Comparison of ENCODE assay signal across 8 mouse cellular contexts in genomic region chr12:104617111-104617725, GRCm38 (mm10).
DNase-seq lines count a peak whose midpoint lies in the region; ATAC-seq and TF ChIP-seq lines count a peak whose summit lies in the region.

No protein-coding gene starts in this region.

- no peaks in the 10 kb centered on the region for H3K27me3 ChIP-seq in kidney, postnatal 0 days (ENCODE audit: insufficient read depth, low read length)
- no peaks in the 10 kb centered on the region for H3K27me3 ChIP-seq in limb, embryonic 14.5 days (ENCODE audit: control insufficient read depth, insufficient read depth, low read length)

- H3K36me3 ChIP-seq in kidney, postnatal 0 days (ENCODE audit: insufficient read depth, low read length), result no peaks in the 10 kb centered on the region
- H3K36me3 ChIP-seq in limb, embryonic 14.5 days (ENCODE audit: control insufficient read depth, insufficient read depth, low read length), result no peaks in the 10 kb centered on the region

- no peak for TF ChIP-seq CTCF in kidney, postnatal 0 days (IDR thresholded peaks at IDR 0.05; ENCODE audit: low read depth)
- no peak for TF ChIP-seq CTCF in olfactory bulb, adult 2 months (IDR thresholded peaks at IDR 0.05; ENCODE audit: insufficient read depth, low read depth, low read length)

- no peak overlapping the region for H3K27ac ChIP-seq in kidney, postnatal 0 days
- no peak overlapping the region for H3K27ac ChIP-seq in limb, embryonic 14.5 days (replicated peaks; ENCODE audit: low read depth, low read length)
- H3K27ac ChIP-seq in olfactory bulb, adult 2 months (ENCODE audit: insufficient read depth, low read depth, low read length), result no peak overlapping the region

- no peaks in the 10 kb centered on the region for H3K4me1 ChIP-seq in kidney, postnatal 0 days (replicated peaks; ENCODE audit: insufficient read depth, low read length)
- H3K4me1 ChIP-seq in limb, embryonic 14.5 days (ENCODE audit: control insufficient read depth, insufficient read depth, low read length), result no peaks in the 10 kb centered on the region
- H3K4me1 ChIP-seq in olfactory bulb, adult 2 months (ENCODE audit: control insufficient read depth, insufficient read depth, low read length), result no peaks in the 10 kb centered on the region

- peak; percentile 65; the same call in 1 of the 2 replicates for ATAC-seq in kidney, postnatal 0 days (replicated peaks; ENCODE audit: low FRiP score, low read depth)
- ATAC-seq in limb, embryonic 14.5 days (ENCODE audit: low FRiP score, low read depth), result peak; percentile 72; the same call in 1 of the 2 replicates
- no peak for ATAC-seq in erythroblast, adult 5-6 weeks (replicated peaks; ENCODE audit: low FRiP score, poor library complexity, severe bottlenecking)

- H3K9ac ChIP-seq in kidney, postnatal 0 days (ENCODE audit: low read depth, low read length), result no peak overlapping the region
- H3K9ac ChIP-seq in limb, embryonic 14.5 days (ENCODE audit: low read depth, low read length, severe bottlenecking), result peak overlapping the region; percentile 31; the same call in 1 of the 2 replicates

- H3K4me2 ChIP-seq in kidney, postnatal 0 days (ENCODE audit: low read length), result peak overlapping the region; percentile 41
- peak overlapping the region; percentile 29 for H3K4me2 ChIP-seq in limb, embryonic 14.5 days (replicated peaks; ENCODE audit: low read depth, low read length, severe bottlenecking)

- DNase-seq in NIH3T3 (ENCODE audit: low read depth) (peak; percentile 17), adipocyte (ENCODE audit: low spot score) (no peak)
- DNase-seq in c-Kit-positive CD71-positive TER-119-positive erythroid progenitor cells, embryonic 14.5 days (ENCODE audit: low spot score), result peak; percentile 1
- peak; percentile 54 to 74 for DNase-seq in frontal cortex, adult 2 months (ENCODE audit: extremely low spot score in 1 of 2, low spot score in 1 of 2)
- DNase-seq in kidney, postnatal 0 days (ENCODE audit: low spot score), result peak; percentile 71
- DNase-seq in limb, embryonic 14.5 days (ENCODE audit: low spot score), result peak; percentile 76

- TF ChIP-seq POLR2A in limb, embryonic 14.5 days (IDR thresholded peaks at IDR 0.05; ENCODE audit: borderline replicate concordance, extremely low read depth, insufficient read depth, insufficient read length), result no peak
- TF ChIP-seq POLR2A in olfactory bulb, adult 2 months (IDR thresholded peaks at IDR 0.05; ENCODE audit: insufficient read depth, low read depth, low read length), result no peak

- WGBS in kidney, postnatal 0 days, result 5% methylated on average over 17 of the region's 17 CpGs
- 15% methylated on average over 17 of the region's 17 CpGs for WGBS in limb, embryonic 14.5 days
- WGBS in olfactory bulb, adult 2 months, result 8% methylated on average over 17 of the region's 17 CpGs

- 0 out of 2 replicates have a peak overlapping the region, but pooled peaks have one; percentile 5 for H3K4me3 ChIP-seq in kidney, postnatal 0 days (replicated peaks; ENCODE audit: low read depth, low read length)
- peak overlapping the region; percentile 20 for H3K4me3 ChIP-seq in limb, embryonic 14.5 days (replicated peaks; ENCODE audit: low read length)
- peak overlapping the region; percentile 15 for H3K4me3 ChIP-seq in olfactory bulb, adult 2 months (ENCODE audit: insufficient read depth, low read depth, low read length)

- H3K9me3 ChIP-seq in kidney, postnatal 0 days (replicated peaks; ENCODE audit: low read length), result no peaks in the 10 kb centered on the region
- H3K9me3 ChIP-seq in limb, embryonic 14.5 days (ENCODE audit: control insufficient read depth, low read length), result peaks cover 5% of the 10 kb centered on the region; the same call in 1 of the 2 replicates
